16 mouse cellular contexts compared by ENCODE assay signal in genomic region chr4:32665843-32666242, GRCm38 (mm10).
"Had no signal": no experiment of that assay in that cellular context is flagged by ENCODE, and none has a peak within 500 bp of the region (broad histone marks: within the 10 kb centered on the region; RNA-seq: fewer than 3 reads in every experiment).

No protein-coding gene starts in this region.

- DNase-seq: retina, postnatal 1 day; right cerebral cortex, adult 18-20 months; right cerebral cortex, postnatal 14 days; right cerebral cortex, postnatal 25 days; right cerebral cortex, postnatal 4 days; spleen, adult 18-20 months; thymus, adult 18-20 months; thymus, adult 2 months; thymus, postnatal 14 days; thymus, postnatal 25 days; thymus, postnatal 36 days; thymus, postnatal 4 days had no signal

- H3K9ac ChIP-seq: neural tube, embryonic 13.5 days; neural tube, embryonic 15.5 days; stomach, embryonic 15.5 days had no signal

- H3K4me3 ChIP-seq: neural tube, embryonic 13.5 days; neural tube, embryonic 15.5 days; stomach, embryonic 15.5 days had no signal

- H3K27ac ChIP-seq: neural tube, embryonic 13.5 days; neural tube, embryonic 15.5 days; stomach, embryonic 15.5 days; stomach, postnatal 0 days had no signal

- H3K27me3 ChIP-seq: neural tube, embryonic 13.5 days; neural tube, embryonic 15.5 days; stomach, embryonic 15.5 days had no signal

- H3K4me1 ChIP-seq: neural tube, embryonic 13.5 days; neural tube, embryonic 15.5 days; stomach, embryonic 15.5 days had no signal

- H3K9me3 ChIP-seq: neural tube, embryonic 13.5 days; neural tube, embryonic 15.5 days; stomach, embryonic 15.5 days had no signal
